Mouse (Mus musculus): Measurements from ENCODE around the gene Lrp1. TPM values are rescaled to one million over a fixed set of nuclear protein-coding genes. Genes with fewer than 3 reads are reported as not detected.

The Lrp1 gene
- polyA plus RNA-seq, 1 experiment from 2014 or later, result 109 TPM

DNA sequence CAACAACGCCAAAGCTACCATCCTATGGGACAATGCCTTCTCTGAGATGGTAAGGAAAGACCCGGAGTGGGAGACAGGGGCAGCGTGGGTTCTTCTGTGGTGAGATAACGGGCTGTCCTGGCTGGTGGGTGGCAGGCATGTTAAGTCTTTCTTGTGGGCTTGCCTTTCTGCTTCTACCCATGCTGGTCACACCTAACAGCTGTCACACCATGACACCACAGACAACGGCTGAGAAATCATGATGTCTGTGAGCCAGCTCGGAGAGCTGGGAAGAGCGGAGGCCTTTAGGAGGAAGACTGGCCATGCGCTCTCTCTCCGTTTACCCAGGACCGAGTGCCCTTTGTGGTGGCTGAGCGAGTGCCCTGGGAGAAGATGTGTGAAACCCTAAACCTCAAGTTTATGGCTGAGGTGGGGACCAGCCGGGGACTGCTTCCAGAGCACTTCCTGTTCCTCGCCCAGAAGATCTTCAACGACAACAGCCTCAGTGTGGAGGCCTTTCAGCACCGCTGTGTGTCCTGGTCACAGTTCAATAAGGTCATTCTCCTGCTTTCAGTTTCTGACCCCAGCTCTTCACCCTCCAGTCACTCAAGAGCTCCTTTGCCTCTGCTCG, 34.1 kb upstream of the Lrp1 start:
- ATAC-seq, result no peak
- H3K27me3 ChIP-seq (replicated peaks; ENCODE audit: control insufficient read depth, insufficient read depth, low read length), result peaks cover 4% of the 10 kb centered on the region; the same call in 1 of the 2 replicates
- no peaks in the 10 kb centered on the region for H3K36me3 ChIP-seq (ENCODE audit: control insufficient read depth, insufficient read depth, low read length)
- H3K9ac ChIP-seq (ENCODE audit: low read depth, low read length), result no peak overlapping the region
- no peaks in the 10 kb centered on the region for H3K9me3 ChIP-seq (ENCODE audit: control insufficient read depth, low read length)
- H3K4me1 ChIP-seq (ENCODE audit: control insufficient read depth, insufficient read depth, low read depth, low read length), result no peaks in the 10 kb centered on the region
- no peak overlapping the region for H3K4me2 ChIP-seq (ENCODE audit: low read length)
- H3K4me3 ChIP-seq (ENCODE audit: low read length), result no peak overlapping the region
- WGBS, result 76% methylated on average over 16 of the region's 16 CpGs
- H3K27ac ChIP-seq (ENCODE audit: low read depth, low read length), result no peak overlapping the region

- Histone ChIP-seq H3K9me3 (ENCODE audit: control insufficient read depth, low read length) (no peaks in the 10 kb centered on the region), H3K4me3 (ENCODE audit: low read length) (no peak overlapping the region), H3K27me3 (replicated peaks; ENCODE audit: control insufficient read depth, insufficient read depth, low read length) (no peaks in the 10 kb centered on the region), H3K4me2 (ENCODE audit: low read length) (peak overlapping the region; percentile 1; the same call in 1 of the 2 replicates), H3K27ac (ENCODE audit: low read depth, low read length) (no peak overlapping the region), H3K4me1 (ENCODE audit: control insufficient read depth, insufficient read depth, low read depth, low read length) (no peaks in the 10 kb centered on the region), H3K36me3 (ENCODE audit: control insufficient read depth, insufficient read depth, low read length) (no peaks in the 10 kb centered on the region), H3K9ac (ENCODE audit: low read depth, low read length) (no peak overlapping the region)
- ATAC-seq, result no peak
- WGBS, result 56% methylated on average over 21 of the region's 21 CpGs
Observed at GRCm38 (mm10) chr10:127652906-127653638, 32.1 kb upstream of the Lrp1 start.

GRCm38 (mm10) chr10:127645791-127646190, 24.8 kb upstream of the Lrp1 start:
- Histone ChIP-seq H3K4me1 (ENCODE audit: control insufficient read depth, insufficient read depth, low read depth, low read length) (peaks cover 8% of the 10 kb centered on the region), H3K4me2 (ENCODE audit: low read length) (no peak overlapping the region), H3K9me3 (ENCODE audit: control insufficient read depth, low read length) (no peaks in the 10 kb centered on the region), H3K27me3 (replicated peaks; ENCODE audit: control insufficient read depth, insufficient read depth, low read length) (peaks cover 9% of the 10 kb centered on the region), H3K27ac (ENCODE audit: low read depth, low read length) (no peak overlapping the region), H3K36me3 (ENCODE audit: control insufficient read depth, insufficient read depth, low read length) (no peaks in the 10 kb centered on the region), H3K4me3 (ENCODE audit: low read length) (no peak overlapping the region), H3K9ac (ENCODE audit: low read depth, low read length) (no peak overlapping the region)
- no peak for ATAC-seq
- 58% methylated on average over 2 of the region's 2 CpGs for WGBS

GRCm38 (mm10) chr10:127643553-127644238, 22.7 kb upstream of the Lrp1 start:
- Histone ChIP-seq H3K4me3 (ENCODE audit: low read length) (peak overlapping the region; percentile 35), H3K9me3 (ENCODE audit: control insufficient read depth, low read length) (no peaks in the 10 kb centered on the region), H3K4me2 (ENCODE audit: low read length) (peak overlapping the region; percentile 56), H3K36me3 (ENCODE audit: control insufficient read depth, insufficient read depth, low read length) (no peaks in the 10 kb centered on the region), H3K9ac (ENCODE audit: low read depth, low read length) (peak overlapping the region; percentile 58; the same call in 1 of the 2 replicates), H3K4me1 (ENCODE audit: control insufficient read depth, insufficient read depth, low read depth, low read length) (peaks cover 8% of the 10 kb centered on the region), H3K27ac (ENCODE audit: low read depth, low read length) (peak overlapping the region; percentile 67), H3K27me3 (replicated peaks; ENCODE audit: control insufficient read depth, insufficient read depth, low read length) (peaks cover 9% of the 10 kb centered on the region)
- under 1% methylated on average over 25 of the region's 25 CpGs for WGBS
- peak; percentile 15; the same call in 1 of the 2 replicates for ATAC-seq

- Histone ChIP-seq H3K27ac (ENCODE audit: low read depth, low read length) (peak within 1 kb of the TSS; percentile 67), H3K27me3 (replicated peaks; ENCODE audit: control insufficient read depth, insufficient read depth, low read length) (peaks cover 9% of the 10 kb centered on the region), H3K4me3 (ENCODE audit: low read length) (peak within 1 kb of the TSS; percentile 35), H3K4me1 (ENCODE audit: control insufficient read depth, insufficient read depth, low read depth, low read length) (peaks cover 8% of the 10 kb centered on the region), H3K36me3 (ENCODE audit: control insufficient read depth, insufficient read depth, low read length) (no peaks in the 10 kb centered on the region), H3K9ac (ENCODE audit: low read depth, low read length) (peak within 1 kb of the TSS; percentile 58), H3K4me2 (ENCODE audit: low read length) (peak within 1 kb of the TSS; percentile 56), H3K9me3 (ENCODE audit: control insufficient read depth, low read length) (no peaks in the 10 kb centered on the region)
- 5% methylated on average over 37 of the region's 37 CpGs for WGBS
- ATAC-seq, result peak; percentile 57
Observed at GRCm38 (mm10) chr10:127642772-127643552, 22.0 kb upstream of the Lrp1 start, which contains the start of gene Stat6. Gene Stat6, plus strand, starts transcription at chr10:127642986.

GRCm38 (mm10) chr10:127641861-127642771, 21.2 kb upstream of the Lrp1 start:
- H3K9me3 ChIP-seq (ENCODE audit: control insufficient read depth, low read length), result no peaks in the 10 kb centered on the region
- H3K4me3 ChIP-seq (ENCODE audit: low read length), result peak overlapping the region; percentile 35
- H3K27ac ChIP-seq (ENCODE audit: low read depth, low read length), result peak overlapping the region; percentile 67
- 8% methylated on average over 19 of the region's 19 CpGs for WGBS
- H3K27me3 ChIP-seq (replicated peaks; ENCODE audit: control insufficient read depth, insufficient read depth, low read length), result peaks cover 9% of the 10 kb centered on the region
- peak overlapping the region; percentile 56 for H3K4me2 ChIP-seq (ENCODE audit: low read length)
- peak overlapping the region; percentile 58 for H3K9ac ChIP-seq (ENCODE audit: low read depth, low read length)
- H3K4me1 ChIP-seq (ENCODE audit: control insufficient read depth, insufficient read depth, low read depth, low read length), result peaks cover 8% of the 10 kb centered on the region
- ATAC-seq, result peak; percentile 82
- H3K36me3 ChIP-seq (ENCODE audit: control insufficient read depth, insufficient read depth, low read length), result no peaks in the 10 kb centered on the region

GRCm38 (mm10) chr10:127640421-127640820, 19.5 kb upstream of the Lrp1 start:
- H3K36me3 ChIP-seq (ENCODE audit: control insufficient read depth, insufficient read depth, low read length), result no peaks in the 10 kb centered on the region

GRCm38 (mm10) chr10:127632668-127633271, 11.8 kb upstream of the Lrp1 start:
- H3K4me2 ChIP-seq (ENCODE audit: low read length), result no peak overlapping the region
- no peaks in the 10 kb centered on the region for H3K36me3 ChIP-seq (ENCODE audit: control insufficient read depth, insufficient read depth, low read length)
- no peaks in the 10 kb centered on the region for H3K4me1 ChIP-seq (ENCODE audit: control insufficient read depth, insufficient read depth, low read depth, low read length)
- WGBS, result 84% methylated on average over 7 of the region's 7 CpGs
- H3K9ac ChIP-seq (ENCODE audit: low read depth, low read length), result no peak overlapping the region
- no peaks in the 10 kb centered on the region for H3K9me3 ChIP-seq (ENCODE audit: control insufficient read depth, low read length)
- no peak for ATAC-seq
- no peak overlapping the region for H3K4me3 ChIP-seq (ENCODE audit: low read length)
- H3K27ac ChIP-seq (ENCODE audit: low read depth, low read length), result no peak overlapping the region
- H3K27me3 ChIP-seq (replicated peaks; ENCODE audit: control insufficient read depth, insufficient read depth, low read length), result no peaks in the 10 kb centered on the region

More at GRCm38 (mm10) chr10:127640421-127640820, 19.5 kb upstream of the Lrp1 start:
- no peak overlapping the region for H3K9ac ChIP-seq (ENCODE audit: low read depth, low read length)
- H3K27me3 ChIP-seq (replicated peaks; ENCODE audit: control insufficient read depth, insufficient read depth, low read length), result peaks cover 9% of the 10 kb centered on the region
- ATAC-seq, result no peak
- no peak overlapping the region for H3K27ac ChIP-seq (ENCODE audit: low read depth, low read length)
- no peak overlapping the region for H3K4me3 ChIP-seq (ENCODE audit: low read length)
- no peaks in the 10 kb centered on the region for H3K9me3 ChIP-seq (ENCODE audit: control insufficient read depth, low read length)
- peaks cover 8% of the 10 kb centered on the region for H3K4me1 ChIP-seq (ENCODE audit: control insufficient read depth, insufficient read depth, low read depth, low read length)
- no peak overlapping the region for H3K4me2 ChIP-seq (ENCODE audit: low read length)
- WGBS, result 79% methylated on average over 5 of the region's 5 CpGs

Data from hindbrain, embryonic 16.5 days (tissue).